Mouse (Mus musculus) spleen, adult 18-20 months (tissue): Measurements from ENCODE around the gene Rin3.

Source experiments
- DNase-seq, 2 experiments: peaks; one replicate each; pipeline ENCODE4 v3.0.0; 2022; ENCODE audit warnings: mixed read lengths in 2 of 2

Gene Rin3

GRCm38 (mm10) chr12:102282126-102282525 is 722 bp upstream of the Rin3 start:
- DNase-seq, result no peak

GRCm38 (mm10) chr12:102283483-102284266 is 827 bp downstream of the Rin3 start:
- DNase-seq, result no peak

GRCm38 (mm10) chr12:102284267-102284610 is 1.4 kb downstream of the Rin3 start:
- no peak for DNase-seq

- no peak for DNase-seq
These were observed 1.8 kb downstream of the Rin3 start for GRCm38 (mm10) chr12:102284618-102285159.

- DNase-seq, result no peak
These were observed 2.5 kb downstream of the Rin3 start for GRCm38 (mm10) chr12:102285318-102285717.

GRCm38 (mm10) chr12:102285779-102286178 is 2.9 kb downstream of the Rin3 start:
- DNase-seq, result no peak

- no peak for DNase-seq
These were observed 4.0 kb downstream of the Rin3 start for GRCm38 (mm10) chr12:102286681-102287414.

- DNase-seq, result no peak
These were observed 5.2 kb downstream of the Rin3 start for GRCm38 (mm10) chr12:102287904-102288602.

- no peak for DNase-seq
These were observed 6.0 kb downstream of the Rin3 start for GRCm38 (mm10) chr12:102288846-102289245.

- no peak for DNase-seq
These were observed 6.7 kb downstream of the Rin3 start for GRCm38 (mm10) chr12:102289568-102289967.

- DNase-seq, result no peak
These were observed 7.8 kb downstream of the Rin3 start for GRCm38 (mm10) chr12:102290662-102291061.

GRCm38 (mm10) chr12:102291686-102292085 is 8.8 kb downstream of the Rin3 start:
- DNase-seq, result peak in 1 of 2 experiments; percentile 15

GRCm38 (mm10) chr12:102292501-102293215 is 9.8 kb downstream of the Rin3 start:
- DNase-seq, result peak in 1 of 2 experiments; percentile 0

- no peak for DNase-seq
These were observed 11.8 kb downstream of the Rin3 start for GRCm38 (mm10) chr12:102294634-102295033.

- no peak for DNase-seq
These were observed 12.4 kb downstream of the Rin3 start for GRCm38 (mm10) chr12:102295230-102295629.

- no peak for DNase-seq
These were observed 12.8 kb downstream of the Rin3 start for GRCm38 (mm10) chr12:102295662-102296061.

- DNase-seq, result no peak
These were observed 13.5 kb downstream of the Rin3 start for GRCm38 (mm10) chr12:102296361-102296760.

- DNase-seq, result no peak
These were observed 14.1 kb downstream of the Rin3 start for GRCm38 (mm10) chr12:102296967-102297366.

- DNase-seq, result no peak
These were observed 16.4 kb downstream of the Rin3 start for GRCm38 (mm10) chr12:102299209-102299608.

- no peak for DNase-seq
These were observed 18.7 kb downstream of the Rin3 start for GRCm38 (mm10) chr12:102301585-102301984.

GRCm38 (mm10) chr12:102302322-102302721 is 19.5 kb downstream of the Rin3 start:
- peak in 1 of 2 experiments; percentile 45 for DNase-seq

GRCm38 (mm10) chr12:102302831-102303351 is 20.0 kb downstream of the Rin3 start:
- DNase-seq, result no peak
